Mouse (Mus musculus) ES-E14 (cell line): ENCODE results near the gene Rnf144b.

Source experiments
- CHD2 ChIP-seq: IDR thresholded peaks from 2 replicates; pipeline ENCODE4 v1.6.1; 2014; ENCODE audit warnings: mild to moderate bottlenecking, low read depth, low read length, inconsistent platforms
- HCFC1 ChIP-seq: IDR thresholded peaks from 2 replicates; pipeline ENCODE4 v1.6.1; 2012; ENCODE audit warnings: low read length, inconsistent platforms, borderline replicate concordance; ENCODE audit not compliant: insufficient read depth
- MAFK ChIP-seq: IDR thresholded peaks from 2 replicates; pipeline ENCODE4 v1.6.1; 2014; ENCODE audit warnings: mild to moderate bottlenecking, low read depth, low read length, inconsistent platforms; ENCODE audit not compliant: insufficient read depth
- ZNF384 ChIP-seq: IDR thresholded peaks from 2 replicates; pipeline ENCODE4 v1.6.1; 2012; ENCODE audit warnings: low read depth, low read length, inconsistent platforms

DNA sequence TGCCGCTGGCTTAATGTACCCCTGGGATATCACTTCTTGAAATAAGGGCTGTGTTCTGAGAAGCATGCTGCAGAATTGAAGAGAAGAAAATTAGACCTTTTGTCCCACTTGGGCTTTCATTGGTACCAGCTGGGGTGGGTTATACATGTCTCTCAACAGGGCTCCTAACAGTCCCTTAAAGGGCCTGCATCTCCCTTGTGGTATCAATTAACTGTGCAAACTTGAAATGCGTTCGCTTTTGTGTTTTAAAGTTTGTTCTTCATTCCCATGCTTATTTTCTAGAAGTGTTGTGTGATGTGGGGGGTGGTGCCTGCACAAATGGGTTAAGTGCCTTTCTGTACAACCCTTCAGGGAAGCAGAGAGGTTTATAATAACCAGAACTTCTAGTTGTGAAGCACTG lies 145.8 kb downstream of the Rnf144b start:
- no peak for TF ChIP-seq MAFK
- no peak for TF ChIP-seq CHD2
- no peak for TF ChIP-seq ZNF384
- no peak for TF ChIP-seq HCFC1
